Mouse (Mus musculus): Measurements from ENCODE around the gene Sema4c. TPM values are rescaled to one million over a fixed set of nuclear protein-coding genes. Genes with fewer than 3 reads are reported as not detected.

Gene Sema4c
- total and polyA plus RNA-seq, 3 experiments, result 0.19 to 1.4 TPM; not detected in 1

GRCm38 (mm10) chr1:36575347-36575746 is 17.2 kb upstream of the Sema4c start:
- Histone ChIP-seq H3K9me3 (replicated peaks; ENCODE audit: insufficient read depth, low read length) (no peaks in the 10 kb centered on the region), H3K9ac (ENCODE audit: control insufficient read depth, low read depth, low read length, poor library complexity, severe bottlenecking) (no peak overlapping the region), H3K27me3 (ENCODE audit: control insufficient read depth in 1 of 2, insufficient read depth in 2 of 2, low read length in 2 of 2) (no peaks in the 10 kb centered on the region; a peak in 2 of 4 replicates), H3K4me3 (ENCODE audit: control insufficient read depth in 1 of 2, insufficient read depth in 1 of 2, low read depth in 2 of 2, low read length in 2 of 2) (no peak overlapping the region), H3K79me2 (ENCODE audit: control insufficient read depth, insufficient read depth, low read length, poor library complexity) (no peaks in the 10 kb centered on the region), H3K4me1 (ENCODE audit: control insufficient read depth in 1 of 2, insufficient read depth in 2 of 2, low read length in 2 of 2) (no peaks in the 10 kb centered on the region), H3K36me3 (ENCODE audit: control insufficient read depth in 1 of 2, insufficient read depth in 2 of 2, low read length in 2 of 2) (no peaks in the 10 kb centered on the region), H3K27ac (ENCODE audit: control insufficient read depth, low read depth, low read length) (no peak overlapping the region)
- DNase-seq (ENCODE audit: low read depth, low spot score), result no peak
- TF ChIP-seq USF1 (IDR thresholded peaks at IDR 0.05; ENCODE audit: low read depth, low read length) (no peak), RCOR1 (IDR thresholded peaks at IDR 0.05; ENCODE audit: low read depth, low read length) (no peak), POLR2AphosphoS5 (IDR thresholded peaks at IDR 0.05; ENCODE audit: borderline replicate concordance, low read depth, low read length) (no peak), POLR2AphosphoS2 (IDR thresholded peaks at IDR 0.05; ENCODE audit: low read length) (no peak), EP300 (IDR thresholded peaks at IDR 0.05; ENCODE audit: low read depth in 1 of 2, low read length in 2 of 2) (no peak), MXI1 (IDR thresholded peaks at IDR 0.05; ENCODE audit: low read depth, low read length) (no peak)

GRCm38 (mm10) chr1:36574196-36574955 is 16.2 kb upstream of the Sema4c start:
- H3K79me2 ChIP-seq (ENCODE audit: control insufficient read depth, insufficient read depth, low read length, poor library complexity), result no peaks in the 10 kb centered on the region
- no peaks in the 10 kb centered on the region for H3K4me1 ChIP-seq (ENCODE audit: control insufficient read depth in 1 of 2, insufficient read depth in 2 of 2, low read length in 2 of 2)
- H3K4me3 ChIP-seq (ENCODE audit: control insufficient read depth in 1 of 2, insufficient read depth in 1 of 2, low read depth in 2 of 2, low read length in 2 of 2), result no peak overlapping the region
- no peak for DNase-seq (ENCODE audit: low read depth, low spot score)
- no peaks in the 10 kb centered on the region; a peak in 2 of 4 replicates for H3K27me3 ChIP-seq (ENCODE audit: control insufficient read depth in 1 of 2, insufficient read depth in 2 of 2, low read length in 2 of 2)
- no peak overlapping the region for H3K27ac ChIP-seq (ENCODE audit: control insufficient read depth, low read depth, low read length)
- no peaks in the 10 kb centered on the region for H3K9me3 ChIP-seq (replicated peaks; ENCODE audit: insufficient read depth, low read length)
- H3K9ac ChIP-seq (ENCODE audit: control insufficient read depth, low read depth, low read length, poor library complexity, severe bottlenecking), result no peak overlapping the region
- no peak for TF ChIP-seq E2F4 (IDR thresholded peaks at IDR 0.05; ENCODE audit: borderline replicate concordance, low read depth, low read length)
- TF ChIP-seq ELF1 (IDR thresholded peaks at IDR 0.05; ENCODE audit: low read depth, low read length), result no peak
- TF ChIP-seq HCFC1 (IDR thresholded peaks at IDR 0.05; ENCODE audit: low read depth, low read length), result no peak
- TF ChIP-seq MEF2A (IDR thresholded peaks at IDR 0.05; ENCODE audit: extremely low read depth, insufficient replicate concordance, low read depth, low read length, poor library complexity, severe bottlenecking), result no peak
- no peak for TF ChIP-seq ZKSCAN1 (IDR thresholded peaks at IDR 0.05; ENCODE audit: low read depth, low read length)
- no peak for TF ChIP-seq SIN3A (IDR thresholded peaks at IDR 0.05; ENCODE audit: low read length)
- TF ChIP-seq MAX (IDR thresholded peaks at IDR 0.05; ENCODE audit: low read length), result no peak
- no peak for TF ChIP-seq USF1 (IDR thresholded peaks at IDR 0.05; ENCODE audit: low read depth, low read length)
- TF ChIP-seq JUND (IDR thresholded peaks at IDR 0.05; ENCODE audit: low read depth, low read length), result no peak
- TF ChIP-seq MYB (IDR thresholded peaks at IDR 0.05; ENCODE audit: low read depth, low read length), result no peak
- no peak for TF ChIP-seq UBTF (IDR thresholded peaks at IDR 0.05; ENCODE audit: borderline replicate concordance, insufficient read depth, low read depth, low read length)
- no peak for TF ChIP-seq RCOR1 (IDR thresholded peaks at IDR 0.05; ENCODE audit: low read depth, low read length)
- no peak for TF ChIP-seq TCF12 (IDR thresholded peaks at IDR 0.05; ENCODE audit: low read depth, low read length)
- TF ChIP-seq ETS1 (IDR thresholded peaks at IDR 0.05; ENCODE audit: low read depth, low read length), result no peak
- TF ChIP-seq NELFE (IDR thresholded peaks at IDR 0.05; ENCODE audit: low read depth, low read length), result no peak
- TF ChIP-seq MXI1 (IDR thresholded peaks at IDR 0.05; ENCODE audit: low read depth, low read length), result no peak
- no peak for TF ChIP-seq CHD2 (IDR thresholded peaks at IDR 0.05; ENCODE audit: low read length)
- TF ChIP-seq MAFK (IDR thresholded peaks at IDR 0.05; ENCODE audit: borderline replicate concordance, low read depth, low read length), result no peak
- H3K36me3 ChIP-seq (ENCODE audit: control insufficient read depth in 1 of 2, insufficient read depth in 2 of 2, low read length in 2 of 2), result no peaks in the 10 kb centered on the region
